Mouse (Mus musculus) ovary, postnatal 36 days (tissue): ENCODE data around the gene Sdc3.
A peak's percentile ranks its signal among the peaks of the same experiment; 100 is the strongest.

Experiments
- DNase-seq: peaks from one replicate; pipeline ENCODE4 v3.0.0; 2022; ENCODE audit warnings: low spot score, mixed read lengths

Sdc3 gene

GRCm38 (mm10) chr4:130794771-130795170 is 2.4 kb downstream of the Sdc3 start:
- DNase-seq: no peak

GRCm38 (mm10) chr4:130795970-130796369 is 3.6 kb downstream of the Sdc3 start:
- no peak for DNase-seq

GRCm38 (mm10) chr4:130797201-130798051 is 5.1 kb downstream of the Sdc3 start:
- DNase-seq: no peak

GRCm38 (mm10) chr4:130798416-130798815 is 6.1 kb downstream of the Sdc3 start:
- no peak for DNase-seq

GRCm38 (mm10) chr4:130799118-130799517 is 6.8 kb downstream of the Sdc3 start:
- DNase-seq: peak; percentile 30

- DNase-seq: no peak
Measured at GRCm38 (mm10) chr4:130799582-130799981, 7.2 kb downstream of the Sdc3 start.

- DNase-seq: no peak
Measured at GRCm38 (mm10) chr4:130800147-130800546, 7.8 kb downstream of the Sdc3 start.

GRCm38 (mm10) chr4:130801198-130801597 is 8.9 kb downstream of the Sdc3 start:
- no peak for DNase-seq

GRCm38 (mm10) chr4:130801624-130802329 is 9.4 kb downstream of the Sdc3 start:
- DNase-seq: no peak

GRCm38 (mm10) chr4:130803591-130803990 is 11.3 kb downstream of the Sdc3 start:
- DNase-seq: no peak

- no peak for DNase-seq
Measured at GRCm38 (mm10) chr4:130804292-130804691, 12.0 kb downstream of the Sdc3 start.

GRCm38 (mm10) chr4:130804771-130805361 is 12.5 kb downstream of the Sdc3 start:
- peak; percentile 32 for DNase-seq

- no peak for DNase-seq
Measured at GRCm38 (mm10) chr4:130805746-130806145, 13.4 kb downstream of the Sdc3 start.

GRCm38 (mm10) chr4:130806746-130807145 is 14.4 kb downstream of the Sdc3 start:
- DNase-seq: no peak

GRCm38 (mm10) chr4:130809784-130810183 is 17.4 kb downstream of the Sdc3 start:
- peak; percentile 29 for DNase-seq

GRCm38 (mm10) chr4:130810845-130811244 is 18.5 kb downstream of the Sdc3 start:
- DNase-seq: no peak

GRCm38 (mm10) chr4:130811385-130811784 is 19.0 kb downstream of the Sdc3 start:
- DNase-seq: no peak

- DNase-seq: no peak
Measured at GRCm38 (mm10) chr4:130813958-130814357, 21.6 kb downstream of the Sdc3 start.

GRCm38 (mm10) chr4:130814742-130815330 is 22.5 kb downstream of the Sdc3 start:
- DNase-seq: no peak

- DNase-seq: no peak
Measured at GRCm38 (mm10) chr4:130815860-130816259, 23.5 kb downstream of the Sdc3 start.

- DNase-seq: no peak
Measured at GRCm38 (mm10) chr4:130819806-130820205, 27.5 kb downstream of the Sdc3 start.

- DNase-seq: no peak
Measured at GRCm38 (mm10) chr4:130820594-130821255, 28.4 kb downstream of the Sdc3 start.
